Mouse (Mus musculus): ENCODE measurements around the gene Xylt1.

Gene Xylt1

DNA sequence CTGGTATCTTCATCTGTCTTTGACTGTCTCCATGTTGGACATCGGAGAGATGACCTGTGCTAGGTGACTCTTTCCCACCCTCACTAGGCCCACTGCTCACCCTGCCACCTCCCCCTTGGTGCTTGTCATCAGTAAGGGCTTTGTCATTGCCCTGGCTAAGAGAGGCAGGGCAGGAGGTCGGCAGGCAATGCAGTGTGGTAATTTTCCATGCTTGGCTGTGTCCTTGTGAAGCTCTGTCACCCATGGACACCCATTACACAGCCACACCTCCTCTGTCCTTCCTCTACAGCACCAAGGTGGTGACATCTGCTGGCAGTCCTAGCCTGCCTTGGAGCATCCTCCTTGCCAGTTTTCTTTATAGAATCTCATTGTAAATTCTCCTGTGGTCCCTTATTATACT, 101.9 kb downstream of the Xylt1 start:
- DNase-seq, result no peak

- DNase-seq, result no peak
These were observed 103.8 kb downstream of the Xylt1 start for GRCm38 (mm10) chr7:117484589-117484988.

GRCm38 (mm10) chr7:117484989-117485536, 104.3 kb downstream of the Xylt1 start:
- DNase-seq, result no peak

GRCm38 (mm10) chr7:117486425-117487172, 105.8 kb downstream of the Xylt1 start:
- no peak for DNase-seq

- no peak for DNase-seq
These were observed 106.4 kb downstream of the Xylt1 start for GRCm38 (mm10) chr7:117487173-117487490.

DNA sequence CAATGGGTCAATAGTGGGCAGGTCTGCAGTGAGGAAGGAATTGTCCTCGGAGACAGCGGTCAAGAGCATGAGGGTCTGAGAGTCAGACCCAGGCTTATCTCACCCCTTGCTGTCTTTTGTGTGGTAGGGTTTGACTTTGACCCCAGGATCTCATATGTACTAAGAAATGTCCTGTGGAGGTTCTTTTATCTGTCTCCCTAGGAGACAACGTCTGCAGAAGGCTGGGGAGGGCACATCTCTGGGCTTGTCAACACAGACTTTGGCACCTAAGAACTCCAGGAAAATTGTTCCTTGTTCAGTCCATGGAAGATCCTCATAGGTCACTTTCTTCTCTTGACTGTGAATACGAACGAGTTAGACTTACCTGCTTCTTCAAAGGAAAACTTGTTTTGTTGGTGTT, 109.2 kb downstream of the Xylt1 start:
- DNase-seq, result no peak

DNA sequence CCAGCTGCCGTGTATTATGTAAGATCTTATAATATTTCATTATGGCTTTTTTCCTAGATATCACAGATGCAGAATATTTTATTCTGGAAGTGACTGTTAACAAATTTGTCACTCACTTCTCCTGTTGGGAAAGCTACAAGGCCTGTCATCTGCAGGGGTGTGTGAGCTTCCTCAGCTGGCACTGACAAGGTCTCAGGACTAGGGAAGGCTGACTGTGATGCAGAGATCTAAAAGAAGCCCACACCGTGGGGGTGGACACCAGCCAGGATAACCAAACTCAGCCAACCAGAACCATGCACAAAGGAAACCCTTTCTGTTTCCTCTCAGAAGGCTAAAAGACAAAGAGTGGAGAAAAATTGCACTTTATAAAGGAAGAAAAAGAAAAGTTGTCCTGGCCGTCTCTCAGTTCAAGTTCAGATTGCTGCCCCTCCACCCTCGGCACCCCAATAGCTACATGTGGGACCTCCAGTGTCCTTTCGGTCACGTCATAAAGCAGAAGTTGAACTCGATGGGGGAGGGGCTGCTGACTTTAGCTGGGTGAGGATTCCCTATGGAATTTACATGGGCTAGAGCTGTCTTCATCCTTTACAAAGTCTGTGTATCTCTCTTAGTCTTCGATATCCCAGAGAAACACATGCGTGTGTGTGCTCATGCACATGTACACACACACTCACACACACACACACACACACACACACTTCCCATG, 109.9 kb downstream of the Xylt1 start:
- DNase-seq, result no peak

GRCm38 (mm10) chr7:117491495-117491894, 110.7 kb downstream of the Xylt1 start:
- no peak for DNase-seq

GRCm38 (mm10) chr7:117494210-117494609, 113.4 kb downstream of the Xylt1 start:
- DNase-seq, result no peak

GRCm38 (mm10) chr7:117494618-117495310, 114.0 kb downstream of the Xylt1 start:
- no peak for DNase-seq

GRCm38 (mm10) chr7:117495751-117496150, 115.0 kb downstream of the Xylt1 start:
- no peak for DNase-seq

GRCm38 (mm10) chr7:117498173-117498572, 117.4 kb downstream of the Xylt1 start:
- DNase-seq, result no peak

- no peak for DNase-seq
These were observed 120.8 kb downstream of the Xylt1 start for GRCm38 (mm10) chr7:117501355-117502181.

DNA sequence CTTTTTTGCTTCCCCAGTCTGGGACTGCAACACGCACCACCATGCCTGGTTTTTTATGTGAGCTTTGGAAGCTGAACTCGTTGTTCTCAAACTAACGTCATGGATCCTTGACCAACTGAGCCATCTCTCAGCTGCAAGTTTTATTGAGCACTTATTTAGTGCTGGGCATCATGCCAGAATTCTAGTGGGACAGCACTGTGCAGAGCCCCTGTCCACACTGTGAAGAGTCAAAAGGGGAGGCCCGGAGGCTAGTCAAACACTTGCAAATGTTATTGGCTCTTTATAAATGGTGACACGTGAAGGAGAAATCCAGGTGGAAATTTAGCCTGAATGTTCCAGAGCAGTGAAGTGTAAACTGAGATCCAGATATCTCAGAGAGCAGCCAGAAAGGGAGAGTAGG, 121.6 kb downstream of the Xylt1 start:
- DNase-seq, result no peak

DNA sequence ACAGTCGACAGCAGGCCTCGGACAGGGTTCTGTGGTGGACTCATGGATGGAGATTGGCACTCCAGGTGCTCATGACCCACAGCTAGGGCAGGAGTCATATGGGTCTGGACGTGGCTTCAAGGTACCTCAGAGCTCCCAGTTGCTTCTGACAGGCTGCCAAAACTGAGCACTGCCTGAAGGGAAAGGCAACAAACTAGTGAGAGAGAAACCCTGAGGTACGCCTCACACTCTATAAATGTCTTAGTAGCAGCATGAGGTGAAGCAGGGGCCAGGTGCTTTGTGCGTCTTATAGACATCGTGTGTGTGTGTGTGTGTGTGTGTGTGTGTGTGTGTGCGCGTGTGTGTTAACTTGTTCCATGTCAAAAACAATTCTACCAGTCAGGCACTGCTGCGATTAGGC, 122.9 kb downstream of the Xylt1 start:
- peak; percentile 38 for DNase-seq

GRCm38 (mm10) chr7:117505791-117506190, 125.0 kb downstream of the Xylt1 start:
- DNase-seq, result peak; percentile 13

- peak; percentile 18 for DNase-seq
These were observed 126.6 kb downstream of the Xylt1 start for GRCm38 (mm10) chr7:117507351-117507750.

- DNase-seq, result no peak
These were observed 127.3 kb downstream of the Xylt1 start for GRCm38 (mm10) chr7:117508090-117508489.

- DNase-seq, result peak; percentile 31
These were observed 129.3 kb downstream of the Xylt1 start for GRCm38 (mm10) chr7:117510113-117510512.

- DNase-seq, result no peak
These were observed 131.5 kb downstream of the Xylt1 start for GRCm38 (mm10) chr7:117512301-117512700.

DNA sequence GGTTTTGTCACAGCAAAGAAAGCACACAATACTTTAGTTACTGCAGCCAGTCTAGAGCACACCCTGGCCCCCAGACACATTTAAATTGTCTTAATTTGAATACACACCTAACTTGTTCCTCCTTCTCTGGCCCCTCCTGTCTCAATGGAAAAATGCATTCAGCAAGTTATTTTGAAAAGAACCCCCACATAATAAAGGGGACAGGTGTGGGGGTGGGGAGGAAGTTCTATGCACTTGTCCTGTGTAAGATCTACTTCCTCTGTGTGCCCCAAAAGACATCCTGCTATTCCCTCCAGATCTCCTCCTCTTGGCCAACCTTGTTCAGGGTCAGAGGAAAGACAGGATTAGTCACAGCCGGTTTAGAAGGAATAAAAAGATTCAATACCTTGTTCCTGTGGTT, 135.0 kb downstream of the Xylt1 start:
- no peak for DNase-seq

DNA sequence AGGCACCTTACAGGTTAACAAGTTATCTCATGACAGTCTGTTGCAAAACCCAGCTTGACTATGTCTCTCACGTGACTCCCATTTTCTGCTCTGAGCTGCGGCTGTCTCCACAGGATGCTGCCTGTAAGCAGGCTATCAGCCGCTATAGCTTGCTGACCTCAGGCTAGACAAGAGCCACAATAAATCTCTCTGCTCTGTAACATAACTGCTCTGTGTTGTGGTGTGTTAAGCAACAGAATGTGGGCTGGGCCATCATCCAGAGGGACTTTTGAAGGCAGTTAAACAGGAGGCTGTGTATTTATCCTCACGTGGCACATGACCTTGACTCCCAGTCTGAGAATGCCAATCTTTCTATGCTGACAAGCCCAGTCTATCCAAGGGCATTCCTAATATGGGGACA, 136.1 kb downstream of the Xylt1 start:
- DNase-seq, result no peak

DNA sequence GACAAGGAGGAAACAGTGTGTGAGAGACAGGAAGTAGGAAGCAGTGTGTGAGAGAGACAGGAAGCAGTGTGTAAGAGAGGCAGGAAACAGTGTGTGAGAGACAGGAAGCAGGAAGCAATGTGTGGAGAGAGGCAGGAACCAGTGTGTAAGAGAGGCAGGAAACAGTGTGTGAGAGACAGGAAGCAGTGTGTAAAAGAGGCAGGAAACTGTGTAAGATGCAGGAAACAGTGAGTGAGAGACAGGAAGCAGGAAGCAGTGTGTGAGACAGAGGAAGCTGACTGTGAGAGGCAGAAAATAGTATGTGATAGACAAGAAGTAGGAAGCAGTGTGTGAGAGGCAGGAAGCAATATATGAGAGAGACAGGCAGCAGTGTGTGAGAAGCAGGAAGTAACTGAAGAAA, 140.6 kb downstream of the Xylt1 start:
- DNase-seq, result no peak

All from kidney, adult 18-20 months (tissue).